Mouse (Mus musculus): ENCODE measurements around the gene Clcn1.

DNA sequence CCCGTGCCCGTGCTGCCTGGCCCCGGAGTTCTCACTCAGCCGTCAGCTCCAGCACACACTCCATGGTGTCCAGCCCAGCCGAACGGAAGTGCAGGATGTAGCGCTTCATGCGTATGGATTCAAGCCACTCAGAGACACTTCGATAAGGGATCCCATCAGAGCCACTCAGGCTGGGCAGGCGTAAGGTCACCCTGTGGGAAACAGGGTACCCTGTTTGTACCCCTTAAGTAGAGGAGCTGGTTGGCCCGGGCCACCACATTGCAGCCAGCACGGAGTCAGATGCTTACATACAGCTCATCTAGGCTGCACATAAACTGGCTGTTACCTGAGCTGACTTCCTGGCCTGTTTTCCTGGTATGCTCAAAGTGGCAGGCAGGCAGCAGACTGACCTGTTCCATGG lies 72.4 kb downstream of the Clcn1 start:
- TF ChIP-seq GATA1 (IDR thresholded peaks at IDR 0.05; ENCODE audit: borderline replicate concordance, low read length) (no peak), POLR2AphosphoS5 (IDR thresholded peaks at IDR 0.05; ENCODE audit: insufficient replicate concordance, low read depth, low read length) (no peak)

Data from G1E (cell line).